Mouse (Mus musculus) fat pad, adult 2 months (tissue): ENCODE measurements around the gene Dglucy.

Experiments
- DNase-seq: peaks from one replicate; pipeline ENCODE4 v3.0.0-alpha.2; 2011; ENCODE audit warnings: low read depth, low spot score; ENCODE audit errors: extremely low read depth

The Dglucy gene

DNA sequence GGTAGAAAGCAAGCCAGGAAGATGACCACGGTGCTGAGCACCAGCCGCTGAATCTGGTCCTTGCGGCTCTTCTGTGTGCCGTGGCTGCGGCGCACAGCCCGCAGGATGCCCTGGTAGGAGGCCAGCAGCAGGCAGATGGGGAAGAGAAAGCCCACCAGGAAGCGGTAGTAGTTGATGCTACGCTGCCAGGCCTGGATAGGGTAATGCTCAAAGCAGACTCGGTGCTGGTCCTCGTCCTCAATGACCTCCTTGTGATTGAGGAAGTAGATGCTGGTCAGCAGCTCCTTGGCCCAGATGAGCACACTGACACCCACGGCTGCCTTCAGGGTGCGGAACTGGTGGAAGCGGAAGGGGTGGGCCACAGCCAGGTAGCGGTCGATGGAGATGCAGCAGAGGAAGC is 99.7 kb downstream of the Dglucy start:
- no peak for DNase-seq

- no peak for DNase-seq
These were observed 104.3 kb downstream of the Dglucy start for GRCm38 (mm10) chr12:100883168-100883567.

- no peak for DNase-seq
These were observed 106.7 kb downstream of the Dglucy start for GRCm38 (mm10) chr12:100885585-100885984.

GRCm38 (mm10) chr12:100886877-100887276 is 108.0 kb downstream of the Dglucy start:
- DNase-seq = no peak

DNA sequence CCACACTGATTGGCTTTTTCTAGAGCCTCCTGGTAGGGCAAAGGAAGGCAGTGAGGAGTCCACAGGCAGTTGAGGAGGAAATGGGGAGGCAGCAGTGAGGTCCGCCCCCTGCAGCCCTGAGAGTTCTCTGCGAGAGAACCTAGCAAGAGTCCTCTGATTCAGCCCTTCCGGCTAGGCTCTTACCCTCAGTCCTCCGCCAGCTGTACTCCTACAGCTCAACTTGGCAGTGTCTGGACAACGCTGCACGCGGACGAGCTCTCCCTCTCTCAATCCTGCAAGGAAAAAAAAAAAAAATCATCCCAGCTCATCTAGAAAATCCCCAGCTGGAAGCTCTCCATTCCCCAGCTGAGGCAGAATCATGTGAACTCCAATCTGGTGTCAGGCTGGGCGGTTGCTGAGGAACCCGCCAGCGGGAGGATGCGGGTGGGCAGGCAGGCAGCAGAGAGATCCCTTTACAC is 109.0 kb downstream of the Dglucy start:
- no peak for DNase-seq

DNA sequence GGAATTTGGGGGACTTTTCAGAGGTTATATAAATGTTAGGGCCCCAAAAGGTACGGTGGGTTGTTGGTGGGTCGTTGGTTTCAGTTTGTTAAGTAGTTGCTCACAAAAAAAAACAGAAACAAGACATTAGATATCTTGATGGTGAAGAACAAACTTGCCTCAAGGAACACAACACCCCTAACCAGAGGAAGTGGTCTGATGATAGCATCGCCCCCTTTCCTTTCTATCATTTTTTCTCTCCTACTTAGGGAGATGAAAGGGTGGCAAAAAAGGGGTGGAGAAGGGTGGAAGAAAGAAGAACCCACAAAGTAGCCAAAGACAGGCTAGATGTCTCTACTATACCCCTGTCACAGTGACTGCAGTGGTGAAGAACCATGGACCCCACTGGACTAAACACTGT is 111.7 kb downstream of the Dglucy start:
- no peak for DNase-seq

DNA sequence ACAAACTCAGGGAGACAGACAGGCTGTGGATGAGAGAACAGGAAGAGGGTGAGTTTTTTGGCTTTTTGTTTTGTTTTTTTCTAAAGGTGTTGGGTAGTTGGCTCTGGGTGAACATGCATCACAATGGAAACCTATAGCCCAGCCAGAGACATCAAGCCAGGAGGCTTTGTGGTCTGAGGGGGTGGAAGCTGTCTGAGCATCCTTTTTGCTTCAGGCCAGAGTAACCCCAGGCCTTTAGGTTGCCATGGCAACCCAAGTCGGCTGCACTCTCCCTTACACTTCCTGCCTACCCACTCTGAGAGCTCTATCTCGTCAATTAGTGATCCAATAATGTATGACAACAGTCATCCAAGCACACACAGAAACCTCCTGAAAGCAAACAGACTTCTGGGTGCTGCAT is 116.6 kb downstream of the Dglucy start:
- DNase-seq = no peak

- no peak for DNase-seq
These were observed 117.8 kb downstream of the Dglucy start for GRCm38 (mm10) chr12:100896661-100897060.

- no peak for DNase-seq
These were observed 119.1 kb downstream of the Dglucy start for GRCm38 (mm10) chr12:100897736-100898650.

DNA sequence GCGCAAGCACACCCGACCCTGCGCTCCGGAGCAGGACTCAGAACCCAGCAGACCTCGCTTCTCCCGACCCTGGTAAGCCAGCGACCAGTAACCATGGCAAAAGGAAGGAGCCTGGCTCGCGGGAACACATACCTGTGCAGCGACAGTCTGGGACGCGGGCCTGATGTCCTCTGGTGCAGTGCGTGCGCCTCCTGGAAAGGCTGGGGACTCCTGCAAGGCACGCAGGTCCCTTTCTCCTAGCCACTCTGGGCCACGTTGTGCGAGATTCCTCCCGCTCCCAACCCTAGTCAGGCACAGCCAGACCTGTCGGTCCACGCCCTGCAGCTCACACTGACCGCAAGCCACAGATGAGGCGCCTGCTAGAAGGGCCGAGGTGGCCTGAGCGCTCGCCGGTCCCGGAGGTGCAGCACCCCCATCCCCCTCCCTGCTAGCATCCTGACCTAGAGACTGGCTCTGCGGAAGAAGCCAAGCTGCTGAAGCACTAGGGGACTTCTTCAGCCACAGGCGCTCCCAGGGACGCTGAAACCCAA is 120.3 kb downstream of the Dglucy start:
- DNase-seq = no peak

- DNase-seq = no peak
These were observed 122.0 kb downstream of the Dglucy start for GRCm38 (mm10) chr12:100900901-100901300.

DNA sequence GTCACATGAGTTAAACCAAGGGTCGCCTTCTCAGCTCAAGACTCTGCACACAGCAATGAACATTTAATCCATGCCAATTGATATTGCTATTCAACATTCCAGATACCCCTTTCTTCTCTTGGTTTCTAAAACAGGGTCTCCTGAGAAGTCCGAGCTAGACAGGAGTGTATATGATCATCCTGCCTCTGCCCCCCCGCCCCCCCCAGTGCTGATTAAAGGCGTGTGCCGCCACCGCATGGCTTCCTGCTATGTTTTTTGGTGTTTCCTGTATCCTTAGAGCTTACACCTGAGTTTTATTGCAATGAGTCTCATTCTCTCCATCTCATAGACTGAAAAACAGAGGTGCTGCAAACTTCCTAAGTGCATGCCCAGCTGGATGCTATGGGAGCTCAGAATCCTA is 122.5 kb downstream of the Dglucy start:
- DNase-seq = no peak

DNA sequence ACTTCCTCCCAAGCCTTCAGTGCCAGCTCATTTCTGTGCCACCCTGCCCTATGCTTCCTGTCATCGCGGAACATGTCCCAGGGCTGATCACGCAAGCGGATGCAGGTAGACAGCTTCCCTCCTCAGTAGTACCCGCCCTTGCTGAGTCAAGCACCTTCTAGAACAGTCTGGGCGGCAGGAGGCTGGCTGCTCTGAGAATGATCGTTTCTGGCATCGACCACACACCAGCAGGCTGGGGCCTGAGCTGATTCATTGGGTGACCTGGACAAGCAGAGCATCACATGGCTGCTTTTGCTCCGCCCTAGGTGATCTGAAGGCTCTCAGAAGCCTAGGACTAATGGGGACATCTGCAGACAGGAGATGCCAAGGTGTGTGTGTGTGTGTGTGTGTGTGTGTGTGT is 124.9 kb downstream of the Dglucy start:
- DNase-seq = no peak

- no peak for DNase-seq
These were observed 128.0 kb downstream of the Dglucy start for GRCm38 (mm10) chr12:100906861-100907260.

- DNase-seq = no peak
These were observed 128.9 kb downstream of the Dglucy start, which contains the start of gene Gpr68 for GRCm38 (mm10) chr12:100907598-100908297. TSS of gene Gpr68 (minus strand) at chr12:100908198.

- no peak for DNase-seq
These were observed 129.6 kb downstream of the Dglucy start for GRCm38 (mm10) chr12:100908298-100909034.

- DNase-seq = no peak
These were observed 130.9 kb downstream of the Dglucy start for GRCm38 (mm10) chr12:100909765-100910164.

DNA sequence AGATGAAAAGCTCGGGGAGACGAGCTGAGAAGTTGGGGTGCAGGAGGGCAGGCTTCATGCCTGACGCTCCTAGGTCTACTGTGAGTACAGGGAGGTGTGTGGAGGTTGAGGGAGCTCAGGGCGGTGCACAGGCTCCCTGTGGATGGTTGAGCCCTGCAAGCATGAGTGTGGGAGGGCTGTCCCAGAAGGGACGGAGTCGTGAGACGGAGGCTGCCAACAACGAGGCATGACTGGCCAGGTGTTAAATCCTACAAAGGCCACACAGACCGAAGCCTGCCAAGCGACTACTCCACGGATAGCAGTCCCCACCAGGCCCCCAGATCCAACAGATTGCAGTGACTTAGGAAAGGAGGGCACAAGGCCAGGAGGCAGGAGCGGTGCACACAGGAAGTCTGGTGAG is 131.9 kb downstream of the Dglucy start:
- DNase-seq = no peak

GRCm38 (mm10) chr12:100924646-100925339 is 145.9 kb downstream of the Dglucy start:
- DNase-seq = no peak
